Mouse (Mus musculus): ENCODE measurements at regions not wholly inside any gene's neighbourhood (a gene's known extent, or its start where the extent isn't known, plus 50 kb on each side); places are given as distances from the start of the nearest gene placed in this dataset.
"Not testable (repeated sequence)": the region's sequence is repeated elsewhere in the genome, so short reads cannot be mapped to it uniquely, and the experiment has no call there.

DNA sequence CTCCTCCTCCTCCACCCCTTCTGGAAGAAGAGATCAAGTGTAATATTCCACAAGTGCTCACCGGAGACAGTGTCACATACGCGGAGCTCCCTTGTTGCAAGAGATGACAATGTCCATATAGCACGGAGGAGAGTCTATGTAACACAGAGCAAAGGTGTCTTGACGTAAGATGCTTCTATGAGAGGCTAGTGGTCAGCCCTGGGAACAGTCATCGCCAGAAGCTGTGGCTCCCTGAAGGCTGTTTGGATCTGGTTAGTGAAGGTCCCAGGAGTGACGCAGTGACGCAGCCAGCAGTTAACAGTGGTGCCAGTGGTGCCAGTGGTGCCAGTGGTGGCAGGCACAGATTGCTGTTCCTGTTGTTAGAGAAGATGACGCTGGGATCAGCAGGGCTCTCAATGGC, 66.9 kb downstream of the Twistnb start:
- DNase-seq = no peak

- no peak for DNase-seq
Measured at GRCm38 (mm10) chr12:33497319-33497892, 68.0 kb downstream of the Twistnb start.

DNA sequence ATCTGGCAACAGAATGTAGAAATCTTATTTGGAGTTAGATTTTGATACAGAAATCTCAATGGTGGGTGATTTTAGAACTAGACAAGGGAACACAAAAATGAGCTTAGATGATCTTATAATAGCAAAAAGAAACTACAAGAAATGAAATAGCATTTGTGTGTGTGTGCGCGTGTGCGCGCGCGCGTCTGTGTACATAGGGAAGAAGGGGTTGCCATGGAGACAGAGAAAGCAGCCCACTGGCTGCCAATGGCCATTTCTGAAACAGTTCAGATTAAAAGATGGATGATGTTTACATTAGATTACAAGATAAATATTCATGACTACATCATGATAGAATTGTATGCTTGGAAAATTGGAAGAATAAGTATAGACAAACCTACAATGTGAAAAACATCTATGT, 112.1 kb downstream of the Twistnb start:
- DNase-seq = no peak

DNA sequence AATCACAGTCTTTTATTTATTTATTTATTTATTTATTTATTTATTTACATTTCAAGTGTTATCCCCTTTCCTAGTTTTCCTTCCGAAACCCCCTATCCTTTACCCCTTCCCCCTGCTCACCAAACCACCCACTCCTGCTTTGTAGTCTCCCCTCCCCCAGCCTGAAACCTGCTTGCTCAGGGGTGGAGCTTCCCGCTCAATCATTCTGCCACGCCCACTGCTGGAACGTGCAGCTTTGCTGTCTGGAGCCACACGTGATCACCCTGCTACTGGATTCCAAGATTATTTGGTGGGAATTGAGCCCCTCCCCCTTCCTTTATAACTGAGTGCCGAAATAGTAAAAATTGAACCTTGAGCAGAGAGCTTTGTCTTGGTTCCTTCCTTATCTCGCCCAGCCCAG, 122.2 kb downstream of the Twistnb start:
- DNase-seq = not testable (repeated sequence)

DNA sequence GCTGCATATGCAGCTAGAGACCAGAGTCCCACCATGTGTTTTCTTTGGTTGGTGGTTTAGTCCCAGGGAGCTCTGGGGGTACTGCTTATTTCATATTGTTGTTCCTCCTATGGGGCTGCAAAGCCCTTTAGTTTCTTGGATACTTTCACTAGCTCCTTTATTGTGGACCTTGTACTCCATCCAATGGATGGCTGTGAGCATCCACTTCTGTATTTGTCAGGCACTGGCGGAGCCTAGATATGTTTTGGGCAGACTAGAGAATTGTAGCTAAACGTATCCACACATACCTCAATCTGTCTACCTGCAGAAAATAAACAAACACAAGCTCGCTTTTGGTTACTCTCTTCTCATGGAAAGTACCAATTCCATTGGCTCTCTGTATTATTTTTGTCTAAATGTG, 122.8 kb downstream of the Twistnb start:
- no peak for DNase-seq

GRCm38 (mm10) chr12:33552651-33553050, 123.2 kb downstream of the Twistnb start:
- DNase-seq = no peak

- DNase-seq = no peak
Measured at GRCm38 (mm10) chr12:33553731-33554130, 124.3 kb downstream of the Twistnb start.

- no peak for DNase-seq
Measured at GRCm38 (mm10) chr12:33561141-33561540, 131.7 kb downstream of the Twistnb start.

DNA sequence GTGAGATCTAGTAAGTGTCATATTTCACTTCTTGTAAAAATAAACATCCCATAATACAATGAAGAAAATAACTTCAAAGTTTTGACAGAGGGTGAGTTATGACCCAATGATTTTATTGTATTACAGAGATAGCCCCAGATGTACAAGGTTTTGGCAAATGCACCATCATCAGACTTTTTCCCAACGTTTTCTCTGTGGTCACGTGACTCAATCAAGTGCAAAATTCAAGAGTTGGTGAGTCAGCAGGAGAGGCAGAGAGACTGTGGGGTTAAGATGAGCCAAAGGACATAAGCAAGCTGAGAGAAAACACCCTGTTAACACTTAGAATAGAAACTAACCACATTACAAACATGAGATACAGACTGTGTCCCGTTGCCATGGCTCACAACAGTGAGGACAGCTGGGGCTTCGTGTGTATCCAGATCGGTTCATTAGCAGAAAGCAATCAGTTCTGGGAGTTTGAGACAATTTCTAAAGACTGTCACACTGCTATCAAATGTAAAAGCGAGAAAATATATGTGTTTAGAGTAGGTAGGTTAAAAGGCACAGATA, 148.5 kb downstream of the Twistnb start:
- no peak for DNase-seq

- no peak for DNase-seq
Measured at GRCm38 (mm10) chr12:33580809-33581208, 151.4 kb downstream of the Twistnb start.

GRCm38 (mm10) chr12:33591031-33591430, 161.6 kb downstream of the Twistnb start:
- no peak for DNase-seq

- no peak for DNase-seq
Measured at GRCm38 (mm10) chr12:33592431-33592911, 163.0 kb downstream of the Twistnb start.

- DNase-seq = no peak
Measured at GRCm38 (mm10) chr12:33592938-33593337, 163.5 kb downstream of the Twistnb start.

DNA sequence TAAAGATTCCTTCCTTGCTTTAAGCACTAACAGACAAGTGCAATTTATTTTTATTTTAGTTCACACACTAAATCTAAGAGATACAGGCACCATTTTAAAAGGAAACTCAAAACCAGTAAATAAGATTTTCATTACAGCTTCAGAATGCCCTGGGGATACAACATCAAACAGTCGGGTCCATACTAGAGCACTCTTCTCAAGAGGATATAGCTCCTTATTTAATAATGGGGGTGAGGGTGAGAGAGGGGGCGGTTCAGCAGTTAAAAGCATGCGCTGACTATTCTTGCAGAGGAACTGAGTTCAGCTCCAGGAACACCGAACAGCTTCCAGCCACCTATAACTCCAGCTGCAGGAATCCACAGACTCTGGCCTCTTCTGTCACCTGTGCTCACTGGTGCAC, 164.2 kb downstream of the Twistnb start:
- no peak for DNase-seq

GRCm38 (mm10) chr12:33605393-33605792, 176.0 kb downstream of the Twistnb start:
- DNase-seq = no peak

DNA sequence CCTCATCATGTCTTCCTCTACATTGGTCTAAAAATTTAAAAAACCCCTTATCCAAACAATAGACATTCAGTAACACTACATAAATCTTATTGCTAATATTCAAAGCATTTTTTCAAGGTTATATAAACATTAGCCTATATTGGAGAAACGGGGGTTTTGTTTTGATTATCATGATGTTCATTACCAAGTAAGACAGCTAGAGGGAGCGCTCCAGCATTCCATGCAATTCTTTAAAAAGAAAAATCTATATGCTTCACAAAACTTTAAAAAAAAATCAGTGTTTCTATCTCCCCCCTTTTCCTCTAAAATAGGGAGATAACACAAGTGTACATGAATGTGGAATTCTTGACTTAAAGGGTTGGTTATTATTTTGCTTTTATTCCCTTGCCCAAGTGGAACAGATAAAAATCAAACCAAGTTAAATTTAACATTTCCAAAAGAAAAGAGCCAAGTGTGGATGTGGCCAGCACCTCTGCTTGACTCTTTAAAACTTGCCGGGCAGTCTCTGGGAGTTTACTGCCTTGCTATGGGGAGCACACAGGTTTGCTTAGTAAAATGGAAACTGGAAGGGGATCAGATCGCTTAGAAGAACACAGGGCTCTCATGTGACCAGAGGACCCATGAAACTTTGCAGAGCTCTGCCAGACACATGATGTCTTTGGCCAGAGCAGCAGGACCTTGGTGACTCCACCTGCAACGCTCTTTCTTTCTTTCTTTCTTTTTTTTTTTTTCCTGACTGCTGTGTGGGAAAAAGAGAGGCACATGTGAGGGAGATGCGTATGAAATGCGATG, 178.6 kb downstream of the Twistnb start:
- DNase-seq = no peak

- no peak for DNase-seq
Measured at GRCm38 (mm10) chr12:33612378-33612777, 182.9 kb downstream of the Twistnb start.

- DNase-seq = no peak
Measured at GRCm38 (mm10) chr12:33620391-33620790, 191.0 kb downstream of the Twistnb start.

DNA sequence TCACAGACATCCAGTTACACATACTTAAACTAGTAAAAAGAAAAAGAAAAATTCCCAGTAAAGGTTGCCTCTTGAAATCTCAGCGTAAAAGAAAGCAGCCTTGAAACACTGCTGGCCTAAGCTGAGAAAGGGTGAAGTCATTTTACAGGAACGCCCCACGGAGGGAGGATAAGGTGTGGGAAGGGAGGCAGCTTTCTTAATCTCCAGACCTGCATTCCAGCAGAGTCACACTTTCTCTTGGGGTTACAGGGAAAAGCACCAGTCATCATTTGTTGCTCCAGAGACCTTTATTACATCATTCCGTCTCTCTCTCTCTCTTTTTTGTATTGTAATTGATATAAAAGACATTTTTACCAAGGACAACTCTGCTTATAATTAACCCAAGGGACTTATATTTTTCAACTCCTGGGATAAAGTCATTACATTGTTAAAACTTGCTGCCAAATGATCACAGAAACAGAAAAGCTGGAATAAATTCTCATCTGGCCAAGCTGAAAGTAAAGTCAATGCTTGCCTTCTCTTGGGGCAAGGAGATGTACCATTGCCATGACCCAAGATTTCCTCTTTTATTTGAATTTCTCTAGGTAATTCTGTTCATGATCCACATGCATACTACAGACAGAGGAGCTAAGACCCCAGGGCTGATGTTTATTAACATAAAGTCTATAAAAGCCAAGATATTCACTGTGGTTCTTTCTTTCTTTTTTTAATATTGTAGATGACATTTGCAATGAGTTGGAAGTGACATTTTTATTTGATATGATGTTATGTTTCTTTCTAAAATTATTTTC, 196.9 kb downstream of the Twistnb start:
- no peak for DNase-seq

DNA sequence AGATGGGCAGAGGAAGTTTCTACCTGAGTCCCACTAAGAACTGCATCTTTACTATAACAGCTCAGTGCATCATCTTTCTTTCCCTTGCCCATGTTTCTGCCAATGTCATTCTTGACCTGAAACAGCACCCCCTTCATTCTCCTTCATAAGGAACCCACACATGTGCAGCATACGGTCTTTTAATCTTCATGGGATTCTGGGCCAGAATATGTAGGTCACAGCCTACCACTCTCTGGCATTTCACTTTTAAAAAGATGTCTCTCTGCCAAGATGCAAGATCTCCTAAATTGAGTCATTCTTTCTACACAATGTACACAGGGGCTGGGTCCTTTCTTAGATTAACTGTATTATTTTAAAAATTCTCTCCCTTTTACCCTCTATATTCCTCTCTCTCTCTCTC, 223.2 kb downstream of the Twistnb start:
- DNase-seq = no peak

DNA sequence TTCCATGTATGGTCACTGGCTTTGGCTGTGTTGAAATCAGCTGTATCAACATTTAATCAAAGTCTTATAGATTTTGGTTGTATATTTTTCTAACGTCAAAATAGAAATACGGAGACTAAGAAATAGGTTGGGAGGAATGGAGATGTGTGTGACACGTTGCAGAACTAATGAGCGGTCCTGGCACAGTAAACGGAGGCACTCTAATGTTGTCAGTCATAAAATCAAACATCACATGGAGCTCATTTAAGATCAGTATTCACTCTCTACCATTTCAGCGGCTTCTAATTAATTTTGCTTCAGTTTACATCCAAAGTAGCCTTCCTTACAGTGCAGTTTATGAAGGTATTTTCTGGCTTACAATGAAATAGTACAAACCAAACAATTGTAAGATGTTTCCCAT, 246.1 kb downstream of the Twistnb start:
- DNase-seq = no peak

GRCm38 (mm10) chr12:33692870-33693269, 235.4 kb upstream of the Ferd3l start:
- DNase-seq = no peak

- no peak for DNase-seq
Measured at GRCm38 (mm10) chr12:33714392-33714791, 213.8 kb upstream of the Ferd3l start.
